Mouse (Mus musculus) left cerebral cortex, adult 8-10 months (tissue): ENCODE results near the gene Cnppd1. TPM values are rescaled to one million over a fixed set of nuclear protein-coding genes. Genes with fewer than 3 reads are reported as not detected.

Source experiments
- DNase-seq, 2 experiments: peaks; one replicate each; pipeline ENCODE4 v3.0.0; 2022; ENCODE audit warnings: low spot score in 2 of 2
- total RNA-seq, 4 experiments: library from RNA; stranded (reverse); gene quantifications; 2 replicates each; pipeline ENCODE4 v1.2.4; 2022

The Cnppd1 gene
- total RNA-seq, 4 experiments from 2014 or later: 31.6 to 36.5 (median 33.8) TPM

GRCm38 (mm10) chr1:75148727-75149126 lies 6.2 kb upstream of the Cnppd1 start:
- no peak for DNase-seq

GRCm38 (mm10) chr1:75147411-75148135 lies 5.1 kb upstream of the Cnppd1 start:
- DNase-seq: no peak

GRCm38 (mm10) chr1:75145589-75145988 lies 3.1 kb upstream of the Cnppd1 start:
- DNase-seq: no peak

- DNase-seq: peak in 1 of 2 experiments; percentile 53
Observed at GRCm38 (mm10) chr1:75141486-75142190, 873 bp downstream of the Cnppd1 start.

GRCm38 (mm10) chr1:75140601-75141190 lies 1.8 kb downstream of the Cnppd1 start:
- DNase-seq: no peak

- DNase-seq: no peak
Observed at GRCm38 (mm10) chr1:75138448-75138847, 4.1 kb downstream of the Cnppd1 start.

- no peak for DNase-seq
Observed at GRCm38 (mm10) chr1:75136730-75137129, 5.8 kb downstream of the Cnppd1 start.

GRCm38 (mm10) chr1:75136293-75136692 lies 6.2 kb downstream of the Cnppd1 start:
- no peak for DNase-seq

- no peak for DNase-seq
Observed at GRCm38 (mm10) chr1:75133421-75134207, 8.9 kb downstream of the Cnppd1 start, which contains the start of gene Slc23a3. TSS of gene Slc23a3 (minus strand) at chr1:75133890.

- DNase-seq: no peak
Observed at GRCm38 (mm10) chr1:75128641-75129040, 13.9 kb downstream of the Cnppd1 start.

GRCm38 (mm10) chr1:75125418-75125817 lies 17.1 kb downstream of the Cnppd1 start:
- no peak for DNase-seq

GRCm38 (mm10) chr1:75124346-75125321 lies 17.9 kb downstream of the Cnppd1 start, which contains the start of gene Nhej1:
TSS of gene Nhej1 (minus strand) at chr1:75125200.
- DNase-seq: peak; percentile 86 to 89

GRCm38 (mm10) chr1:75122211-75122610 lies 20.3 kb downstream of the Cnppd1 start:
- DNase-seq: no peak

Other genes with a start within 250 kb of the Cnppd1 start
- under 1 TPM in 1 of 4 experiments, not detected in 3; 0.58 TPM for gene Cryba2, start 249.6 kb downstream of the Cnppd1 start, total RNA-seq
- 1 to 10 TPM; 2.6 to 4.8 (median 3.8) TPM for gene Cfap65, start 207.1 kb downstream of the Cnppd1 start, total RNA-seq
- gene Ihh, start 191.0 kb downstream of the Cnppd1 start, total RNA-seq: under 1 TPM; 0.19 to 0.49 (median 0.27) TPM
- gene Nhej1, start 17.5 kb downstream of the Cnppd1 start, total RNA-seq: 1 to 10 TPM; 2.0 to 4.8 (median 3.3) TPM
- gene Slc23a3, start 8.8 kb downstream of the Cnppd1 start, total RNA-seq: 1 to 10 TPM in 2 of 4 experiments, under 1 TPM in 2; 0.59 to 1.7 (median 1.2) TPM
- 100 to 1,000 TPM; 202 to 212 (median 206) TPM for gene Retreg2, start 67 bp upstream of the Cnppd1 start, total RNA-seq
- 10 to 100 TPM; 27.2 to 29.4 (median 28.0) TPM for gene Zfand2b, start 25.9 kb upstream of the Cnppd1 start, total RNA-seq
- gene Abcb6, start 37.7 kb upstream of the Cnppd1 start, total RNA-seq: 10 to 100 TPM; 26.2 to 29.9 (median 28.8) TPM
- gene Ankzf1, start 49.4 kb upstream of the Cnppd1 start, total RNA-seq: 10 to 100 TPM; 20.3 to 26.4 (median 26.0) TPM
- gene Atg9a, start 49.5 kb upstream of the Cnppd1 start, total RNA-seq: 100 to 1,000 TPM; 114 to 124 (median 118) TPM
- 10 to 100 TPM; 14.0 to 18.3 (median 14.9) TPM for gene Glb1l, start 68.1 kb upstream of the Cnppd1 start, total RNA-seq
- 10 to 100 TPM; 73.9 to 82.8 (median 80.2) TPM for gene Stk16, start 68.1 kb upstream of the Cnppd1 start, total RNA-seq
- gene Tuba4a, start 77.2 kb upstream of the Cnppd1 start, total RNA-seq: 100 to 1,000 TPM; 598 to 614 (median 602) TPM
- gene A630095N17Rik, start 89.4 kb upstream of the Cnppd1 start, total RNA-seq: not detected
- gene Dnajb2, start 93.7 kb upstream of the Cnppd1 start, total RNA-seq: 100 to 1,000 TPM in 3 of 4 experiments, 10 to 100 TPM in 1; 98.9 to 111 (median 108) TPM
- 100 to 1,000 TPM; 411 to 436 (median 423) TPM for gene Ptprn, start 121.8 kb upstream of the Cnppd1 start, total RNA-seq
- gene Resp18, start 135.7 kb upstream of the Cnppd1 start, total RNA-seq: 100 to 1,000 TPM; 166 to 203 (median 173) TPM
- gene Dnpep, start 175.3 kb upstream of the Cnppd1 start, total RNA-seq: 10 to 100 TPM; 56.5 to 63.2 (median 59.7) TPM
- gene Des, start 217.6 kb upstream of the Cnppd1 start, total RNA-seq: 1 to 10 TPM in 3 of 4 experiments, under 1 TPM in 1; 0.89 to 2.9 (median 1.8) TPM
- 100 to 1,000 TPM; 177 to 190 (median 187) TPM for gene Speg, start 232.6 kb upstream of the Cnppd1 start, total RNA-seq